Mouse (Mus musculus): Measurements from ENCODE around the gene Rbm38.

GRCm38 (mm10) chr2:172999630-173000284, 20.5 kb upstream of the Rbm38 start, which contains the start of gene Rae1:
- TF ChIP-seq CTCF (IDR thresholded peaks at IDR 0.05; ENCODE audit: low read depth) (peak; percentile 82), EP300 (IDR thresholded peaks at IDR 0.05; ENCODE audit: low read depth) (no peak)
